Mouse (Mus musculus) liver, embryonic 15.5 days (tissue): ENCODE results near the gene Grin3b. TPM values are rescaled to one million over a fixed set of nuclear protein-coding genes. Genes with fewer than 3 reads are reported as not detected.

Experiments used
- ATAC-seq: fragments of 200-750 bp; cut with Nextera tagmentation; 2 replicates; pipeline ENCODE4 v1.8.0; 2017; ENCODE audit warnings: moderate number of reproducible peaks, mild to moderate bottlenecking, moderate library complexity; ENCODE audit not compliant: insufficient read depth
- H3K27ac ChIP-seq: fragments of 300-500 bp; sonication (generic); replicated peaks from 2 replicates; pipeline ENCODE4 v1.5.1; 2015; ENCODE audit warnings: mild to moderate bottlenecking, inconsistent platforms
- H3K27me3 ChIP-seq: fragments of 300-500 bp; sonication (generic); 2 replicates; pipeline ENCODE4 v1.6.1; 2015; ENCODE audit warnings: mild to moderate bottlenecking, inconsistent platforms
- H3K36me3 ChIP-seq: fragments of 300-500 bp; sonication (generic); replicated peaks from 2 replicates; pipeline ENCODE4 v1.6.1; 2015; ENCODE audit warnings: moderate library complexity, mild to moderate bottlenecking, inconsistent platforms
- H3K4me1 ChIP-seq: fragments of 300-500 bp; sonication (generic); replicated peaks from 2 replicates; pipeline ENCODE4 v1.6.1; 2015; ENCODE audit warnings: inconsistent platforms
- H3K4me2 ChIP-seq: fragments of 300-500 bp; sonication (generic); 2 replicates; pipeline ENCODE4 v1.6.1; 2015; ENCODE audit warnings: moderate library complexity, mild to moderate bottlenecking, inconsistent platforms
- H3K4me3 ChIP-seq: fragments of 300-500 bp; sonication (generic); replicated peaks from 2 replicates; pipeline ENCODE4 v1.5.1; 2015; ENCODE audit warnings: mild to moderate bottlenecking, inconsistent platforms
- H3K9ac ChIP-seq: fragments of 300-500 bp; sonication (generic); 2 replicates; pipeline ENCODE4 v1.6.1; 2015; ENCODE audit warnings: moderate library complexity, mild to moderate bottlenecking, inconsistent platforms
- H3K9me3 ChIP-seq: fragments of 300-500 bp; sonication (generic); replicated peaks from 2 replicates; pipeline ENCODE4 v1.6.1; 2016; ENCODE audit warnings: inconsistent platforms
- WGBS: fragments of 180-500 bp; shearing (Covaris S2); methylation state at CpG from one replicate; pipeline ENCODE4 v1.1.7; 2015; ENCODE audit warnings: mixed read lengths; ENCODE audit not compliant: insufficient replicate concordance; 5-methylcytosine and 5-hydroxymethylcytosine counted together
- polyA plus RNA-seq: library from polyadenylated mRNA; unstranded; fragments of >200 nt; fragmentation: Nextera tagmentation; extraction: Ambion mirVana; gene quantifications from 2 replicates; pipeline ENCODE4 v1.2.1, GENCODE M21; 2015

The Grin3b gene
- polyA plus RNA-seq, 1 experiment from 2014 or later = 0.10 TPM

DNA sequence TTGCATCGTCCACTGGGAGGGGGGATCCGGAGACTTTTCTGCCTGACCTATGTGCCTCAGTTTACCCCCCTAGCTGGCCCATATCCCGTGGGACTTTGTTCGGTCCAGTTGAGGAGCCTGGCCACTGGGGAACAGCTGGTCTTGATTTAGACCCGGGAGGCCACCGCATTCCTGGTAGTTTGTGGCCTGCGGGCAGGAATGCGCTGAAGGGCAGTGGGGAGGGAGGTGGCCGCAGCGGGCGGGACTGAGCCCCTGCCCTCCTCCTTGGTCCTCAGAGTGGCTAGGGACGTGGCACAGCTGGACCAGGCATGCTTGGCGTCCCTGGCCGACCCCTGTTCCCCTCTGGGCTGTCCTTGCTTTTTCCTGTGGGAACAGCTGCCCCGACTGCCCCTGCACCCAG, 19.4 kb downstream of the Grin3b start:
- H3K9me3 ChIP-seq = no peaks in the 10 kb centered on the region
- H3K27me3 ChIP-seq = peaks cover 38% of the 10 kb centered on the region
- ATAC-seq = no peak
- peak overlapping the region; percentile 61 for H3K4me3 ChIP-seq
- H3K9ac ChIP-seq = 0 out of 2 replicates have a peak overlapping the region, but pooled peaks have one; percentile 55
- H3K27ac ChIP-seq = no peak overlapping the region
- 48% methylated on average over 15 of the region's 15 CpGs for WGBS
- H3K4me2 ChIP-seq = peak overlapping the region; percentile 91
- H3K36me3 ChIP-seq = peaks cover 29% of the 10 kb centered on the region
- peaks cover 69% of the 10 kb centered on the region for H3K4me1 ChIP-seq

DNA sequence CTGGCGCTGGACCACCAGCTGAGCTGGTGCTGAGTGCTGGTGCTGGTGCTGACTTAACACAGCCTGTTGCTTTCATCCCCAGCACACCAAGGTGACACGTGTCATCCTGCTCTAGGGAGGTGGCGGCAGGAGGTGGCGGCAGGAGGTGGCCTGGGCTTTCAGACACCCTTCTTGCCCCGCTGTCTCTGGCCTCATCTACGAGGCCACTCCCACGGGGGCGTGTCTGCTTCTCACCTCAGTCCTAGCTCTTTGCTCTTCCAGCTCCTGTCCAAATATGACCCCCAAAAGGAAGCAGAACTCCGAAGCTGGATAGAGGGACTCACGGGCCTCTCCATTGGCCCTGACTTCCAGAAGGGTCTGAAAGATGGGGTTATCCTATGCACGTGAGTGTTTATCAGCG, 20.6 kb downstream of the Grin3b start:
- Histone ChIP-seq H3K9ac (no peak overlapping the region), H3K4me2 (peak overlapping the region; percentile 13; the same call in 1 of the 2 replicates), H3K36me3 (peaks cover 29% of the 10 kb centered on the region), H3K9me3 (no peaks in the 10 kb centered on the region), H3K27ac (no peak overlapping the region), H3K4me3 (no peak overlapping the region), H3K27me3 (peaks cover 38% of the 10 kb centered on the region), H3K4me1 (peaks cover 74% of the 10 kb centered on the region)
- ATAC-seq = no peak
- WGBS = 64% methylated on average over 12 of the region's 12 CpGs

DNA sequence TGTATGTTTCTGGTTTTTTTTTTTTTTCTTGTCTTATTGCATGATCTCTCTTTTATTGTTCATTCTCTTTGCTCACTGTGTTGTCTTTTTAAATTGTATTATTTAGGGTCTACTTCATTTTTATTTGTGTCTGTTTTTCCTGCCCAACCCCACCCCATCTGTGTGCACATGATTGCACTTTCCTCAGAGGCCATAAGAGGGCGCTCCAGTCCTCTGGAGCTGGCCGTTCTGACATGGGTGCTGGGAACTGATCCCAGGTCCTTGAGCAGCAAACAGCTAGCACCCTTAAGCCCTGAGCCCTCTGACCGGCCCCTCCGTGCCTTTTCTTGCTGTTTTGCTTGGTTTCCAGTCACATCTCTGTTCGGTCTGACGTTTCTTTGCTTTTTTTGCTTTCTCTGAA, 21.0 kb downstream of the Grin3b start:
- H3K4me1 ChIP-seq = peaks cover 71% of the 10 kb centered on the region
- H3K36me3 ChIP-seq = peaks cover 29% of the 10 kb centered on the region
- H3K4me2 ChIP-seq = no peak overlapping the region
- no peak overlapping the region for H3K27ac ChIP-seq
- ATAC-seq = no peak
- H3K9ac ChIP-seq = no peak overlapping the region
- 81% methylated on average over 6 of the region's 6 CpGs for WGBS
- H3K4me3 ChIP-seq = no peak overlapping the region
- no peaks in the 10 kb centered on the region for H3K9me3 ChIP-seq
- peaks cover 38% of the 10 kb centered on the region for H3K27me3 ChIP-seq

DNA sequence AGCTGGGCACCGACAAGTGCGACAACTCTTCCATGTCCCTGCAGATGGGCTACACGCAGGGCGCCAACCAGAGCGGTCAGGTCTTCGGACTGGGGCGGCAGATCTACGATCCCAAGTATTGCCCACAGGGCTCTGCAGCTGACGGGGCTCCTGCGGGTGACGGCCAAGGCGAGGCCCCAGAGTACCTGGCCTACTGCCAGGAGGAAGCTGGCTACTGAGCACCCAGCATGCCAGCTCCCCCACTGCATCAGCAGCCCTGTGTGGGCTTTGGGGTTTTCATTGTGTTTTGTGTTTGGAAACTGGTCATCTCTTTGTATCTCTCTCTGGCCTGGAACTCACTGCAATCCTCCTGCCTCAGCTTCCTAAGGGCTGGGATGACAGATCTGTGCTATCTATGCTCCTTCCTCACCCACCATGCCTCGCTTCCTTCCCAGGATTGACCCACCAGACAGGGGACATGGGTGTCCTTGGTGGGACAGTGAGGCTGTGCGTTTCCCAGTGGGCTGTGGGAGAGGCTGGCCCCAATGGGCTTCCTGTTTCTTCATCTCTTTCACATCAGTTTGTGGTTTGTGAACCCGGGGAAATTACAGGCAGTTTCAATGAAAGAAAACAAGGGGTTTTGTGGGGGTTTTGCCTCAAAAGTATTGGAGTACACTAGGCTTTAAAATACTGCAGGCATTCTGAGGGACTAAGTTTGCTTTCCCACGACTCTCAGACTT, 24.0 kb downstream of the Grin3b start:
- peaks cover 65% of the 10 kb centered on the region for H3K4me1 ChIP-seq
- no peak overlapping the region for H3K9ac ChIP-seq
- no peak for ATAC-seq
- H3K4me3 ChIP-seq = no peak overlapping the region
- WGBS = 53% methylated on average over 16 of the region's 16 CpGs
- peaks cover 14% of the 10 kb centered on the region for H3K27me3 ChIP-seq
- H3K27ac ChIP-seq = peak overlapping the region; percentile 72
- no peaks in the 10 kb centered on the region for H3K9me3 ChIP-seq
- H3K36me3 ChIP-seq = peaks cover 44% of the 10 kb centered on the region
- H3K4me2 ChIP-seq = peak overlapping the region; percentile 33; the same call in 1 of the 2 replicates

DNA sequence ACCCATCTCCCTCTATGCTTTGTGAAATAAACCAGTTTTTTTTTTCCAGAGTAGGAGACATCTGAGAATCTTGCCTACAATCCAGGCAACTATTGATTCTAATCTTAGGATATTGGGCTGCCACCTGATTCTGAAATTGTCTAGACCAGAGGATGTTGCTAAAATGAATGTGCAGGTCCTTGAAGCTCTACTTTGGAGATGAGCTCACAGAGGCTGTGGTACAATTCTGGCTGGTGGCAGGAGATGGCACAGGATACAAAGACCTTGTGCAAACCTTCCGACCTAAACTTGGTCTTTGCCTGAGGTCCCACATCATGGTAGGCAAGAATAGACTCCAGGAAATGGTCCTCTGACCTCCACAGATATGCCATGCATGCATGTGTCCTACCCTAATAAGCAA, 25.1 kb downstream of the Grin3b start:
- Histone ChIP-seq H3K27me3 (peaks cover 6% of the 10 kb centered on the region; the same call in 1 of the 2 replicates), H3K9me3 (no peaks in the 10 kb centered on the region), H3K4me1 (peaks cover 70% of the 10 kb centered on the region), H3K9ac (no peak overlapping the region), H3K27ac (peak overlapping the region; percentile 72), H3K36me3 (peaks cover 53% of the 10 kb centered on the region), H3K4me2 (peak overlapping the region; percentile 85), H3K4me3 (peak overlapping the region; percentile 80; the same call in 1 of the 2 replicates)
- no peak for ATAC-seq
- 34% methylated on average over 1 of the region's 1 CpGs for WGBS

DNA sequence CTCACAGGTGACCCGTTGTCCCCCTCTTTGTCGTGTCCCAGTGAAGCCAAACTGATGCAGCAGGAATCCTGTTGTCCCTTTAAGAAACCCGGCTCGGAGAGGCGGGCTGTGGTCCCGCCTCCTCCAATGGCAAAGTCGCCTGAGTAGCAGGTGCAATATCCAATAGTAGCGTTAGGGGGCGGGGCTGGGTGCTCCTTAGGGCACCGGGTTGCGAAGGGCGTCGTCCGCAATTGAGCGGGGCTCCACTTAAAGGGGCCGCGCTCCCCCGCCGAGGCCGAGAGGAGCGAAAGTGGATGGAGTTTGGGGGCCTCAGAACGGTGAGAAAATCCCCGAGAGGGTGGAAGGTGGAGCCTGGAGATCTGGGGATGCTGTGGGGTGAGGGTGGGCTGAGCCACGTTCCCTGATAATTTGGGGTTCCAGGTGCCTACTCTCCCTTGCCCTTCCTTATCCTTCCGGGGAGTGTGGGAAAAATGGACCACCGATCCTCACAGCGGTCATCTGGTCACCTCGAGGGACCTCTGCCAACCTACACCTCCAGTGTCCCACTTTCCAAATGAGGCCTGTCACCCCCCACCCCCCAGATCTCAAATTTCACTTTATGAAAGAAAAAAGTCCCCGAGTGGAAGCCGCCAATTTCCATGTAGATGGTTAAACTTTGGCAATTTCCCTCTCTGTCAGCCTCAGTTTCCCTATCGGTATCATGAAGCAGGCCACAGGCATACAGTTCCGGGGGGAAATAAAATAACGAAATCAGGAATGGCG, 25.9 kb downstream of the Grin3b start, which contains the start of gene Abca7:
Abca7 (plus strand) TSS at position 223 of the 762 bp plus-strand sequence.
- peak within 1 kb of the TSS; percentile 92 for H3K27ac ChIP-seq
- peak within 1 kb of the TSS; percentile 80 for H3K4me3 ChIP-seq
- H3K36me3 ChIP-seq = peaks cover 54% of the 10 kb centered on the region
- peaks cover 71% of the 10 kb centered on the region for H3K4me1 ChIP-seq
- ATAC-seq = peak; percentile 85
- H3K4me2 ChIP-seq = peak within 1 kb of the TSS; percentile 85
- no peaks in the 10 kb centered on the region for H3K9me3 ChIP-seq
- no peaks in the 10 kb centered on the region for H3K27me3 ChIP-seq
- H3K9ac ChIP-seq = peak within 1 kb of the TSS; percentile 86
- under 1% methylated on average over 34 of the region's 34 CpGs for WGBS

DNA sequence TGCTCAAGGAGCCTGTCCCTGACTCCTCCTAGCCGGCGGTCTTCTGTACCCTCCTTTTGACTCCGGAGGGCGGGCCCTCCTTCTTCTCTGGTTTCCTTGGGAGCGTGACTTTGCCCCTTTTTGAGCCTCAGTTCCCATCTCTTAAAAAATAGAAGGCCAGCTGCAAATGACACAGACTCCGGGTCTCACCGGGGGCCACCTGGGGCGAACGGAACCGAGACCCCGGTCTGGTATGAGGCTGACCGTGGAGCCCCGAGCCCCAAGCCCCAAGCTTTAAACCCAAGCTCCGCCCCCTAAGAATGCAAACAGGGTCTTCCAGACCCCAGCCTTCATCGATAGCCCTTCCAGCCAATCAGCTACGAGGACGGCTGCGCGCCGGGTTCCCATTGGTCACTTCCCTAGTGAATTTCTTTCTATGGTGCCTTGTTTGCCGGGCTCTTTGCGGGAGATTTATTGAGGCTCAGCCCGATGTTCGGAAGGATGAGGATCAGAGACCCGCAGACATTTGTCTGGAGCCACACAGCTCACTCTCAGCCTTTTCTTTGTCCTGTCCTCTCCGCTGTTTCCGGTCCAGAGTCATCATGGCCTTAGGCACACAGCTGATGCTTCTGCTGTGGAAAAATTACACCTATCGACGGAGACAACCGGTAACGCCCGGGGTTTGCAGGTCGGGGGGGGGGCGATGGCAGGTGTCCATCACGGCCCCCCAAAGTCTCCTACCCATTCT, 26.7 kb downstream of the Grin3b start:
- WGBS = 1% methylated on average over 35 of the region's 35 CpGs
- H3K4me3 ChIP-seq = peak overlapping the region; percentile 80
- peaks cover 79% of the 10 kb centered on the region for H3K4me1 ChIP-seq
- peak overlapping the region; percentile 86 for H3K9ac ChIP-seq
- peak overlapping the region; percentile 85 for H3K4me2 ChIP-seq
- H3K36me3 ChIP-seq = peaks cover 54% of the 10 kb centered on the region
- H3K27me3 ChIP-seq = no peaks in the 10 kb centered on the region
- H3K9me3 ChIP-seq = no peaks in the 10 kb centered on the region
- peak overlapping the region; percentile 92 for H3K27ac ChIP-seq
- peak; percentile 79 for ATAC-seq

DNA sequence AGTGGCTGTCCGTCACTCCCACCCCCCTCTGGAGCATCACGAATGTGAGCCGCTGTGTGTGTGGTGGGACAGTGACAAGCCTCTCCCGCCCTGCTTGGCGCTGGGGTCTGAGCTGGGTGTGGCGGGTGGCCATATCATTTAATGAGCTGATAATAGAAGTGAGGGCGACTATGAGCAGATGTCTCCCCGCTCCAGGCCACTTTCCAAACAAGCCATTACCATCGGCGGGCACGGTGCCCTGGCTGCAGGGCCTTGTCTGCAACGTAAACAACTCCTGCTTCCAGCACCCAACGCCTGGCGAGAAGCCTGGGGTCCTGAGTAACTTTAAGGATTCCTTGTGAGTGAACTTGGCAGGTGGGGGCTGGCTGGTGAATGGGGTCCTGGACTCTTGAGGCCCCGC, 27.3 kb downstream of the Grin3b start:
- peak; percentile 30; the same call in 1 of the 2 replicates for ATAC-seq
- WGBS = 22% methylated on average over 15 of the region's 15 CpGs

DNA sequence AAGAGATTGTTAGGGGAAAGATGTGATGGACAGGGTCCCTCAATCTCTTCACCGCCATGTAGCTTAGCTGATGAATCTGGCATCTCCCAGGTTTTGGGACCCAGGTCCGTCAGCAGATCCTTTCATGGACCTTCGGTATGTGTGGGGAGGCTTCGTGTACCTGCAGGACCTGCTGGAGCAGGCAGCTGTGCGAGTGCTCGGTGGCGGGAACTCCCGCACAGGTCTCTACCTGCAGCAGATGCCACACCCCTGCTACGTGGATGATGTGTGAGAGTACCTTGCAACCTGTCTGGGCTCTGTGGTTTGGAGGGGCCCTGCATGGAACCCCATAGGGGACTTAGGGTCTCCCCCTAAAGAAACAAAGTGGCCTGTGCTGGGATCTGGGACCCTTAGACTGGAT, 31.4 kb downstream of the Grin3b start:
- peaks cover 85% of the 10 kb centered on the region for H3K36me3 ChIP-seq
- no peaks in the 10 kb centered on the region for H3K27me3 ChIP-seq
- no peak overlapping the region for H3K4me2 ChIP-seq
- H3K9me3 ChIP-seq = no peaks in the 10 kb centered on the region
- H3K27ac ChIP-seq = no peak overlapping the region
- WGBS = 85% methylated on average over 9 of the region's 9 CpGs
- no peak overlapping the region for H3K9ac ChIP-seq
- no peak overlapping the region for H3K4me3 ChIP-seq
- peaks cover 77% of the 10 kb centered on the region for H3K4me1 ChIP-seq
- no peak for ATAC-seq

More for the DNA sequence above, 27.3 kb downstream of the Grin3b start:
- peaks cover 85% of the 10 kb centered on the region for H3K4me1 ChIP-seq
- no peaks in the 10 kb centered on the region for H3K27me3 ChIP-seq
- peaks cover 53% of the 10 kb centered on the region for H3K36me3 ChIP-seq
- no peaks in the 10 kb centered on the region for H3K9me3 ChIP-seq
- peak overlapping the region; percentile 85 for H3K4me2 ChIP-seq
- peak overlapping the region; percentile 86 for H3K9ac ChIP-seq
- H3K4me3 ChIP-seq = peak overlapping the region; percentile 80
- H3K27ac ChIP-seq = peak overlapping the region; percentile 92

DNA sequence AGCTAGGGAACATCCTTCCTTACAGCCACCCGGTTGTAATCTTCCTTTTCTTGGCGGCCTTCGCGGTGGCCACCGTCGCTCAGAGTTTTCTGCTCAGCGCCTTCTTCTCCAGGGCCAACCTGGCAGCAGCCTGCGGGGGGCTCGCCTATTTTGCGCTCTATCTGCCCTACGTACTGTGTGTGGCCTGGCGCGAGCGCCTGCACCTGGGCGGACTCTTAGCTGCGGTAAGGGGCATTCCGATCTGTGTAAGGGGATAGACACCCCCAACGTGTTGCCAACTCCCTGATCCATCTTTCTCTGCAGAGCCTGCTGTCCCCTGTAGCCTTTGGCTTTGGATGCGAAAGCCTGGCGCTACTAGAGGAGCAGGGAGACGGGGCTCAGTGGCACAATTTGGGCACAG, 32.3 kb downstream of the Grin3b start:
- peaks cover 75% of the 10 kb centered on the region for H3K4me1 ChIP-seq
- H3K36me3 ChIP-seq = peaks cover 94% of the 10 kb centered on the region
- H3K4me3 ChIP-seq = no peak overlapping the region
- H3K9me3 ChIP-seq = no peaks in the 10 kb centered on the region
- H3K27me3 ChIP-seq = no peaks in the 10 kb centered on the region
- no peak overlapping the region for H3K9ac ChIP-seq
- peak overlapping the region; percentile 20; the same call in 1 of the 2 replicates for H3K4me2 ChIP-seq
- no peak for ATAC-seq
- peak overlapping the region; percentile 61; the same call in 1 of the 2 replicates for H3K27ac ChIP-seq
- 66% methylated on average over 21 of the region's 21 CpGs for WGBS
